Mouse (Mus musculus): Measurements from ENCODE around the gene Cenpt.

Gene Cenpt

DNA sequence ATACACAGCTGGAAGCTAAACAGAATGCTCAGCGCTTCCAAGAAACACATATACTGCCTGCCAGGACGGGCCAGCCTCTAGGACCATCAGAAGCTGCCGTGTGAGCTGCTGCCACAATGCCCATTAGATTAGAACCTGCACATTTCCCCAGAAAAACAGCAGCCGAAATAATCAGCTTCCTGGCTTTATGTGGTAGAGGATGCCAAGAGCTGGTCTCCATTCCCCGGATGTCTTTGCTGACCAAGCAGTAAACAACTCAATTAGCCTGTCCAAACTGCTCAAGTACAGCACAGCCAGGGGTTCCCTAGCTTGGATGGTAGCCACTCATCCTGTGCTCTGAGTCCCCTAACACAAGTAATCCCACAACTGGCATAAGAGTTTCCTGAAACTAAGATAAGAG is 45.3 kb downstream of the Cenpt start:
- in situ Hi-C loops (cut with MboI, MseI) = loop anchor here in 1 of 2 experiments (10.0 kb wide), 1 partner anchor 707 kb away; the partner anchor contains the start of gene Cdh3

DNA sequence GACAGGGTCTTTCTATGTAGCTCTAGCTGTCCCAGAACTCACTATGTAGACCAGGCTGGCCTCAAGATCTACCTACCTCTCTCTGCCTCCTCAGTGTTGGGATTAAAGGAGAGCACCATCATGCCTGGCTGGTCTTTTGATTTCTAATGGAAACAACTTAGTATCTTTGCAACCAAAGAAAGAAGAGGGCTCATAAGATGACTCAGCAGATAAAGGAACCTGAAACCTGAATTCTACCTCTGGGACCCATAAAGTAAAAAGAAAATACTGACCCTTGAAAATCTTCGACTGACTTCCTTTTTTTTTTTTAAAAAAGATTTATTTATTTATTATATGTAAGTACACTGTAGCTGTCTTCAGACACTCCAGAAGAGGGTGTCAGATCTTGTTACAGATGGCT is 47.1 kb downstream of the Cenpt start:
- in situ Hi-C loops (cut with MboI, MseI) = loop anchor here in 1 of 2 experiments (10.0 kb wide), 1 partner anchor 709 kb away; the partner anchor contains the start of gene Cdh3

GRCm38 (mm10) chr8:105805346-105805745 is 47.7 kb downstream of the Cenpt start:
- in situ Hi-C loops (cut with MboI, MseI) = loop anchor here in 1 of 2 experiments (10.0 kb wide), 1 partner anchor 709 kb away; the partner anchor contains the start of gene Cdh3

DNA sequence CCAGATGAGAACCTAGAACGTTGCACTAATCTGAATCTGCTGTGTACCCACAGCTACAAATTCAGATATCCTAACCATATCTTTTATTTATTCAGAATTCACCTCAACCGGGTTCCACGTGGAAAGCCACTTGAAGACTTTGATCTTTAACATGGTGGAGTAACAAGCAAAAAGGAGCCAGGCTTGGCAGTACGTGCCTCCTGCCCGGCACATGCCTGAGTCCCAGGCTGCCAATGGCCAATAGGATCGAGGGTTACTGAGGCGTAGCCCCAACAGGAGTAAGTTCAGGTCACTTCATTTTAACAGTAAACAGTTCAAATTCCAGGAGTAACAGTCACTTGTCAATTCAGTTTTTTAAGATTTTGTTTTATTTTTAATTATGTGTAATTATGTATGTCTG is 48.3 kb downstream of the Cenpt start:
- in situ Hi-C loops (cut with MboI, MseI) = loop anchor here in 1 of 2 experiments (10.0 kb wide), 1 partner anchor 710 kb away; the partner anchor contains the start of gene Cdh3

GRCm38 (mm10) chr8:105801153-105801904 is 51.7 kb downstream of the Cenpt start:
- in situ Hi-C loops (cut with MboI, MseI) = loop anchor here in 1 of 2 experiments (10.0 kb wide), 1 partner anchor 713 kb away; the partner anchor contains the start of gene Cdh3

DNA sequence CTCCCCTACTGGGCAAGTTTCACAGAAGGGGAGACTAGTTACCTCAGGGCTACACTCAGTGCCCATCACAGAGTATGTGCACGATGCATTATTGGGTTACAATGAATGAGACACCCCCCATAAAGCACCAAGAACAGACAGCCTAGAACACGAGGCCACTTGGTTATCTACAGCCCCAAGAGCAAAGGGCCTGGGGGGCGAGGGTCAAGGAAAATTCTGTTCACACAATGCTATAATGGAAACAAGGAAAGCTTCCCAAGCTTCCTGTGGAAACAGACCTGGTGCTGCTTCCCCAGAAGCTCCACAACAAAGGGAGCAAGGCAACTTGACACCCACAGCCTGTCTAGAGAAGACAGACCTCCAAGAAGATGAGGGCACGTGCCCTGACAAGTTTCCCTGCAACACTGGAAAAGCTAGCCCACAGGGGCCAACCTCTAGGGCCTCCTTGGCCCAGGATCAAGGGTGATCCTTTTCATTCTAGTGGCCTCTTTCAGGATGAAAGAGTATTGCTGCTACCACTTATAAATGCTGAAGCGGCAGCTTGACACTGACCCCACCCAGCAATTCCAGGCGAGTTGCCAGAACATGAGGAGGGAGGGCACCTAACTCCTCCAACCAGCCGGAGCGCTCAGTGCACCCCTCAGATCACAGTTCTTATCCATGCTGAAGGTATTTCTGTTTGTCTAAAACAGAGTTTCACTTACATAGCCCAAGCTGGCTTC is 53.8 kb downstream of the Cenpt start:
- in situ Hi-C loops (cut with MboI, MseI) = no loop called here

- in situ Hi-C loops (cut with MboI, MseI) = no loop called here
Measured at GRCm38 (mm10) chr8:105798408-105798807, 54.7 kb downstream of the Cenpt start.

DNA sequence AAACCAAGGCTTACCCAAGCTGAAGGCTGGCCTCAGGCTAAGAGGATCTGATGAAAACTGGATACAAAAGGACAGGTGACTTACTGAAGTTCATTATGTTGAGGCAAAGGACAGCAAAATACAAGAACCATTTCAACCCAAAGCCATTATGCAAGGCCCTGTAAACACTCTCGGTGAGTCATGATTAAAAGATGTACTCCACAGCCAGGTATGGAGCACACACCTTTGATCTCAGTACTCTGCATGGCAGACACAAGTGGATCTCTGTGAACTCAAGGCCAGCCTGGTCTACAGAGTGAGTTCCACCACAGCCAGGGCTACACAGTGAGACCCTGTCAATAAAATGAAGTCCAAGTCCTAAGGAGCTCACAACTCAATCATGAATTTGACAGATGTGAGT is 57.3 kb downstream of the Cenpt start:
- in situ Hi-C loops (cut with MboI, MseI) = no loop called here
